Mouse (Mus musculus) large intestine, adult 2 months (tissue): ENCODE results near the gene Papss1. TPM values are rescaled to one million over a fixed set of nuclear protein-coding genes. Genes with fewer than 3 reads are reported as not detected.
"Not testable (repeated sequence)": the region's sequence is repeated elsewhere in the genome, so short reads cannot be mapped to it uniquely, and the experiment has no call there.

Experiments used
- DNase-seq: peaks from one replicate; pipeline ENCODE4 v3.0.0-alpha.2; 2012; ENCODE audit warnings: low read depth, low spot score
- WGBS: fragments of 180-500 bp; shearing (Covaris S2); methylation state at CpG from one replicate; pipeline ENCODE4 v1.1.7; 2018; 5-methylcytosine and 5-hydroxymethylcytosine counted together
- polyA plus RNA-seq: library from polyadenylated mRNA; depleted of rRNA; stranded (reverse); fragments of >200 nt; gene quantifications from 2 replicates; pipeline ENCODE4 v1.2.3, GENCODE M21; 2012; rRNA removed

The Papss1 gene
- 54.6 and 76.4 TPM in 2 replicates for polyA plus RNA-seq

DNA sequence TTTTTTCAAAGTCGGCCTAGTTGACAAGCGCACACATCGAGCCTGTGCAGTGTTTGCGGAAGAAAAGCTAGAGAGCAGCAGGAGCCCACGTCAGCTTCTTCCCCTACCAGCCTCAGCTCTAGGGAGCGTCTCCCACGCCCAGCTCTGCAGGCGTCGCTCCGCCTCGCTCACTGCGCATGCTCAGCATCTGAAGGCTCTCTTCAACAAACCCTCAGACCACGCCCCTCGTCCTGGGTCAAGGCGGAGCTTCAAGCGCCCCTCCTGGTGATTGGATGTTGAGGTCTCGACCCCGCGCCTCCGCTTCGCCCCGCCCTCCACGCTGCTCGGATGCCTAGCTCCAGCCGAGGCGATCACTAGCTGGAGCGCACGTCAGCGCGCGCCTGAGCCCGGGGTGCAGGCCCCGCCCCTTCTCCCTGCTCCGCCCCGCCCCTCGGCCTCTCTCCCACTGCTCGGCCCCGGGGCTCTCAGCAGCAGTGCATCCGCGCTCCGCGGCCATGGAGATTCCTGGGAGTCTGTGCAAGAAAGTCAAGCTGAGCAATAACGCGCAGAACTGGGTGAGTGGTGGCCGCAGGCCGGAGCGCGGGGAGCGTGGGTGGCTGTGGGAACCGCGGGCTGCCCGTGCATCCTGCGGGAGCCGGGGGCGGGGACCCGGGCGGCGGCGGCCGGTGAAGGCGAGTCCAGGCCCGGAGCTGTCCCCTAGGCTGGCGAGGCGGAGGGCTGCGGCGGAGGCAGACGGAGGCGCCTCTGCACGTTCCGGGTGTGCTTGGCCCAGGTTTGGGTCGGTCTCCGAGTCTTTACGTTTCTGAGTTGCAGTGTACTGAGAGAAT is at the start of gene Papss1:
Gene Papss1 (plus strand): TSS at position 339 of the 827 bp plus-strand sequence.
- under 1% methylated on average over 73 of the region's 73 CpGs for WGBS

DNA sequence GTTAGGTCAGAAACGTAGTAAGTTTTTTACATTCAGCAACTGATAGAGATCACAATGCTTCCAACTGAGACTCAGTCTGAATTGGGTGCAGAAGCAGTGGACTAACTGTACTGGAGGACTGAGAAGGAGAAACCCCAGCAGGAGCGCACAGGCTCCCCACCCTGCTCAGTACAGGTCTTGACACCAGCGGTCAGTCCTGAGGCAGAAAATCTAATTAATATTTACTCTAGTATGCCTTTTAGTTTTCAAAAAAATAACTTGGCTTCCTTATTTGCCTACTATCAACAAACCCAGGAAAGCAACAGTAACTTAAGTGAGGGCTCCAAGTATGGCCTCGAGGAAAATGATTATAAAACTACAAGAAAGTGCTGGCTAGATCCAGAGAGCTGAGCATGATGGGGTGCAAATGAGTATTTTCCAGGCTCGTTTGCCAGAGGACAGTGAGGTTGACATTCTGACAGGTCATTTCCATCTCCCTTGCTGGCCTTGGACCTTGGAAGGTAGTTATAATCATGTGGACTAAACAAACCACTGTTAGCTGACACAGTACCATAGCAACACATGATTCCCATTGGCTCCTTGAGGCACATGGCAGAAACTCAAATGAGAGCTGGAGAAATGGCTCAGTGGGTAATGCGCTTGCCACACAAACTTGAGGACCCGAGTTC is 48.1 kb upstream of the Papss1 start:
- WGBS: 71% methylated on average over 7 of the region's 7 CpGs
- DNase-seq: no peak

More for the DNA sequence above, at the start of gene Papss1:
- peak; percentile 100 for DNase-seq

GRCm38 (mm10) chr3:131517756-131518155 is 46.8 kb upstream of the Papss1 start:
- 69% methylated on average over 6 of the region's 6 CpGs for WGBS
- DNase-seq: no peak

- 74% methylated on average over 4 of the region's 4 CpGs for WGBS
- no peak for DNase-seq
Measured at GRCm38 (mm10) chr3:131521206-131521605, 43.4 kb upstream of the Papss1 start.

DNA sequence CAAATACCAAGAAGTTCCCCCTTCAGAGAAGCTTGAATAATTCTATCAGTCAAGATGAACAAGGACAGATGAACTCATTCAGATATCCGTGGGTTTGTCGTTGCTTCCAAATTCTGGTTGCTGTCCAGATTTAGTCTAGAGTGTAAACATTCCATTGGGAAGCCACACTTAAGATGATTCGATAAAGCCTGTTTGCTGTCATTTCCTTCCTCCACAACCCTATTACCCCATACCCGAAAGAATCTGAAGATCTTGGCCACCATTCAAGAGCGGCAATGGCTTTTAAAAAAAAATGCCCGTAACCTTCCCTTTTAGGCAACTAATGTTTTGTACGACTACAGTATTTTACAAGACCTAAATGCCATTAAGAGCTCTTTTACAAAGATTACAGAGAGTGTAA is 42.3 kb upstream of the Papss1 start:
- DNase-seq: no peak
- WGBS: 48% methylated on average over 7 of the region's 7 CpGs

DNA sequence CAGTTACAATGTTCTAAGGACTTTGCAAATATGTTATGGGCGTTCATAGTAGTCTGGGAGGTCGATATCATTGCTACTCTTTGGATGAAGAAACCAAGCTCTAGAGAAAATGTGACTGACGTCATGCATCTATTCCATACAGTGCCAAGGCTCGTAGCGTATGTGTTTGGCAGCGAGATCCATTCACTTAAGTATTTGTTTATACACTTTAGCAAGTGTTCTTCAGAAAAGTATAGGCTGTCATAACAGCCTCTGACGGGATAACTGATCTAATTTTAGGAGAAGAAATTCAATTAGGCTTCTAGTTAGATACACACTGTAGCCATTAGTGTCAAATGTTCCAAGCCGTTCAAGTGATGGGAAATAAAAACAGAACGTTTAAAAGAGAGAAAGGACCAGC is 40.8 kb upstream of the Papss1 start:
- 75% methylated on average over 9 of the region's 9 CpGs for WGBS

DNA sequence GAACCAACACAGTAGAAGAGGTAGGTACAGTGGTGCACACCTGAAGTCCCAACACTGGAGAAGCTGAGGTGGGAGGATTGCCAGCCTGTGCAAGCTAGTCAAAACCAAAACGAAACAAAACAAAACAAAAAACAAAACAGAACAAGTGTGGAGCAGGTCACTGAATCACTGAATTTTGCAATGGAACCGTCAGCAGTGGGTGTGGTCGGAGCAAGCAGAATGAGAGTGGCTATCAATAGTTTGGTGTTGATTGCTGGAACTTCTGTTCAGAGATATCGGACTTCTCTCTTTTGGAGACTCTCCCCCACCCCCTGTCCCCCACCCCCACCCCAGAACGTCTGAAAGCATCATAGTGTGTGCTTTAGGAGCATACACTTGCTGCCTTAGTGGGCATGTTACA is 40.4 kb upstream of the Papss1 start:
- 61% methylated on average over 5 of the region's 5 CpGs for WGBS
- no peak for DNase-seq

More for the DNA sequence above, 40.8 kb upstream of the Papss1 start:
- no peak for DNase-seq

- DNase-seq: no peak
- 36% methylated on average over 11 of the region's 11 CpGs for WGBS
Measured at GRCm38 (mm10) chr3:131524779-131525178, 39.8 kb upstream of the Papss1 start.

- 39% methylated on average over 3 of the region's 3 CpGs for WGBS
- no peak for DNase-seq
Measured at GRCm38 (mm10) chr3:131525229-131525628, 39.3 kb upstream of the Papss1 start.

GRCm38 (mm10) chr3:131541244-131541942 is 23.2 kb upstream of the Papss1 start:
- WGBS: 95% methylated on average over 13 of the region's 13 CpGs
- no peak for DNase-seq

- DNase-seq: not testable (repeated sequence)
- 89% methylated on average over 17 of the region's 17 CpGs for WGBS
Measured at GRCm38 (mm10) chr3:131547562-131547961, 17.0 kb upstream of the Papss1 start.

GRCm38 (mm10) chr3:131550046-131550445 is 14.5 kb upstream of the Papss1 start:
- no peak for DNase-seq
- WGBS: 69% methylated on average over 4 of the region's 4 CpGs

DNA sequence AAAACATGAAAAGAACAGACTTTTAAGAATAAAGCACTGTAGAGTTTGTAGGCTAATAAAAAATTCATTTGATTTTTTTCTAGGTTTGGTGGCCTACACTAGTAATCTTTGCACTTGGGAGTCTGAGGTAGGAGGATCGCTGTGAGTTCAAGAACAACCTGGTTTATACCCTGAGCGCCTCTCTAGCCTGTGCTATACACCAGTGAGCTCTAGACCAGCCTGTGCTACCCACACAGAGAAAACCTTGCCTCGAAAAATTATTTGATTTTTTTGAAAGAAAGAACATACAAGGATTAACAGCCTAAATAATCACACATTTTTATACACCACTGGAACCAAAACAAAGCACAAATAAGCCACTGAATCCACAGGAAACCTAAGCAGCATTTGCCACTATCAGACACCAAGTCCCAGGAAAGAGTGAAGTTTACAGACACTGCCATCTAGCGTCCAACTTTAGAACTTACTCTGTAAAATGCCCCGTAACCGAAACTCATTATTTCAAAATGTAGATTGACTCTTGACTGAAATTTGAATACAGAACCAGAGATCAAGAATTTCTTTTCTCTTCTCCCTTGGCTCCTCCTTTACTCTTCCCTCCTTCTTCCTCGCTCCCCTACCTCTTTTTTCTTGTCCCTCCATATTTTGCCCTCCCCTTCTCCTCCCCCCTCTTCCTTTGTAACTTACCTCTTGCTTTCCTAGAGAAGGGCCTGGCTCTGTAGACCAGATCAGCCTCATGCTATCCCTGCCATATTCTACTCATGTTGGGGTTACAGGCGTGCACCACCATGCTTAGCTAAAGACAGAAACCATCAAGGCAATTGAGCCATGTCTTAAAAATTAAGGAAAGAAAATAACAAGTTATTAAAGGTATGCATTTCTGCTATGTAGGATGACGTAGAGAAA is 12.0 kb upstream of the Papss1 start:
- peak; percentile 36 for DNase-seq

DNA sequence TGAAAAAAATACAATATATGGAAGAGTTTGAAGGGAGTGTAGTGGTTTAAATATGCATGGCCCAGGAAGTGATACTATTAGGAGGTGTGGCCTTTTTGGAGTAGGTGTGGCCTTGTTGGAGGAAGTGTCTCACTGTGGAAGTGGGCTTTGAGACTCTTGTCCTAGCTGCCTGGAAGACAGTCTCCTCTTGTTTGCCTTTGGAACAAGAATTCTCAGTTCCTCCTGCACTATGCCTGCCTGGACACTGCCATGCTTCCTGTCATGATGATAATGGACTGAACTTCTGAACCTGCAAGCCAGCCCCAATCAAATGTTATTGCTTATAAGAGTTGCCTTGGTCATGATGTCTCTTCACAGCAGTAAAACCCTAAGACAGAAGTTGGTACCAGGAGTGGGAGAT is 8.8 kb upstream of the Papss1 start:
- DNase-seq: no peak

More for the DNA sequence above, 12.0 kb upstream of the Papss1 start:
- WGBS: 35% methylated on average over 9 of the region's 9 CpGs

DNA sequence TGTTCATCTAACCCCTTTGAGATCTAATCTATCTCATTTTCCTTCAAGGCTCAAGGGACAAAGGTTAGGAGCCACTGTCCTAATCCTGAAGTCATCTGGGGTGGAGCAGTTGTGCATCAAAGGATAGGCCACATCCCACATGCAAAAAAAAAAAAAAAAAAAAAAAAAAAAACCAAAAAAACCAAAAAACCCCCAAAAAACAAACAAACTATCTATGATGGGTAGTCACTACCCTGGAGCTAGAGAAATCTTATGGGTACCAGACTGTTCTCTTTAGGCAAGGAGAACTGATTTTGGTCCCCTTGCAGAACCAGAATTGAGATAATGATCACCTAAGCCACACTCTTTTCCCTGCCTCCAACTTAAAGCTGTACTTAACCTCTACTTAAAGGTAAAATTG is 3.0 kb upstream of the Papss1 start:
- DNase-seq: no peak

DNA sequence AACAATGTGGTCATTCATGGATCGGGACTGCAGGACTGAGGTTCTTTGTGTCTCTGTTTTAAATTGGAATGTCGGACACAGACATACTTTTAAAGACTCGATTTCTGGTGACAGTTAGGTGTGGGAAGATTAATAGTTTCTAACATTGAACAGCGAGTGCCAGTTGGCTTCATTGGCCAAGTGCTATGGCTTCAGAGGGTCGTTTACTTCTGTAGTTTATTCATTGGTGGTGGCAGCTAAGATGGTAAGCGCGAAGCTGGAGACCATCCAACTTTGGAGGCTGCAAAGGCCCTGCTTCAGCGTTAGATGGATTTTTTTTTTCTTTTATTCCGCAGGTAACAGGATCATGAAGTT is 666 bp downstream of the Papss1 start:
- 1% methylated on average over 9 of the region's 9 CpGs for WGBS
- DNase-seq: no peak

- DNase-seq: no peak
- 32% methylated on average over 2 of the region's 2 CpGs for WGBS
Measured at GRCm38 (mm10) chr3:131566281-131566680, 1.7 kb downstream of the Papss1 start.

DNA sequence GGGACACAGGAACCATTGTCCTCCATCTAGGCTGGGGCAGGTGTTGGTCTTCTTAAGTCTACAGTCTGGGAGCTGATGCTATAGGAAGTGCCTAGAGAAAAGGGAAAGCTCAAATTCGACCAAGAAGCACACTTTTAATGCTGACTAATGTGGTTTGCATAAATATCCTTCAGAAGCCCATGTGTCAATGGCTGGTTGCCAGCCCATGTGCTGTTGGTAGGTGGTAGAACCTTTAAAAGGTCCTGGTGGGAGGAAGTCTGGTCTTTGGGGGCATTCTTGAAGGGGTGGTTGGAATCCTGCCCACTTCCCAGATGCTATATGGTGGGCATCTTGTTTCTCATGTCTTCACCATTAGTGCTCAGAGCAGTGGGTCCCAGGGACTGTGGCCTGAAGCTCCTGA is 5.9 kb downstream of the Papss1 start:
- WGBS: 46% methylated on average over 1 of the region's 1 CpGs

DNA sequence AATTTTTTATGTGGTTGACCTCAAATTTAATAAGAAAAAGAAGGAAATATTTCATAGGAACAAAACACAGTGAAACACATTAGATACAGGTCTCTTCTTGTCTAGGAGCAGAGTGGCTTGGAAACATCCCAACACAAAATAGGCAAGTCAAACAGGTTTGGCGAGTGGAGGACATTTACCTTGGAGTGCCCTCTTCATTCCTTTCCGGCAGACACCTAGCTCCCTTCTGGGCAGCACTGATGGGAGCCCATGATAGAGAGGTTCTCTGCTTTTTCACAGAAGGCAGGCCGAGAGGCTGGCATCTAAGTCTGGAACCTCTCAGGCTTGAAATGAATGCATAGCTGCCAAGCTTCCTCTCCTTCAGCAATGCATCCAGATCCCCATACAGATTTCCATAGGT is 9.0 kb downstream of the Papss1 start:
- no peak for DNase-seq
- WGBS: 36% methylated on average over 3 of the region's 3 CpGs

More for the DNA sequence above, 5.9 kb downstream of the Papss1 start:
- no peak for DNase-seq
